Mouse (Mus musculus) heart, embryonic 12.5 days (tissue): ENCODE data around the gene Adgrf3. TPM values are rescaled to one million over a fixed set of nuclear protein-coding genes. Genes with fewer than 3 reads are reported as not detected.

Experiments used
- ATAC-seq: fragments of 200-750 bp; cut with Nextera tagmentation; 2 replicates; pipeline ENCODE4 v1.8.0; 2017; ENCODE audit warnings: moderate TSS enrichment, moderate library complexity; ENCODE audit not compliant: insufficient number of reproducible peaks, low FRiP score
- H3K27ac ChIP-seq: fragments of 300-500 bp; sonication (generic); 2 replicates; pipeline ENCODE4 v1.5.1; 2016; ENCODE audit warnings: mild to moderate bottlenecking, moderate library complexity; ENCODE audit not compliant: poor library complexity, severe bottlenecking
- H3K27me3 ChIP-seq: fragments of 300-500 bp; sonication (generic); replicated peaks from 2 replicates; pipeline ENCODE4 v1.6.1; 2016; ENCODE audit warnings: mild to moderate bottlenecking, moderate library complexity
- H3K36me3 ChIP-seq: fragments of 300-500 bp; sonication (generic); 2 replicates; pipeline ENCODE4 v1.6.1; 2016; ENCODE audit warnings: mild to moderate bottlenecking, moderate library complexity
- H3K4me1 ChIP-seq: fragments of 300-500 bp; sonication (generic); replicated peaks from 2 replicates; pipeline ENCODE4 v1.6.1; 2016; ENCODE audit warnings: mild to moderate bottlenecking
- H3K4me2 ChIP-seq: fragments of 300-500 bp; sonication (generic); 2 replicates; pipeline ENCODE4 v1.6.1; 2016; ENCODE audit warnings: mild to moderate bottlenecking, moderate library complexity
- H3K4me3 ChIP-seq: fragments of 300-500 bp; sonication (generic); 2 replicates; pipeline ENCODE4 v1.5.1; 2016; ENCODE audit warnings: mild to moderate bottlenecking
- H3K9ac ChIP-seq: fragments of 300-500 bp; sonication (generic); 2 replicates; pipeline ENCODE4 v1.6.1; 2016; ENCODE audit warnings: mild to moderate bottlenecking, moderate library complexity
- H3K9me3 ChIP-seq: fragments of 300-500 bp; sonication (generic); replicated peaks from 2 replicates; pipeline ENCODE4 v1.6.1; 2016; ENCODE audit warnings: mild to moderate bottlenecking, moderate library complexity
- WGBS: fragments of 180-500 bp; shearing (Covaris S2); methylation state at CpG from one replicate; pipeline ENCODE4 v1.1.7; 2016; 5-methylcytosine and 5-hydroxymethylcytosine counted together
- polyA plus RNA-seq: library from polyadenylated mRNA; unstranded; fragments of >200 nt; fragmentation: Nextera tagmentation; extraction: Ambion mirVana; gene quantifications from 2 replicates; pipeline ENCODE4 v1.2.1, GENCODE M21; 2016

Adgrf3 gene
- 0.37 TPM in 1 of 2 replicates, not detected in the other for polyA plus RNA-seq

DNA sequence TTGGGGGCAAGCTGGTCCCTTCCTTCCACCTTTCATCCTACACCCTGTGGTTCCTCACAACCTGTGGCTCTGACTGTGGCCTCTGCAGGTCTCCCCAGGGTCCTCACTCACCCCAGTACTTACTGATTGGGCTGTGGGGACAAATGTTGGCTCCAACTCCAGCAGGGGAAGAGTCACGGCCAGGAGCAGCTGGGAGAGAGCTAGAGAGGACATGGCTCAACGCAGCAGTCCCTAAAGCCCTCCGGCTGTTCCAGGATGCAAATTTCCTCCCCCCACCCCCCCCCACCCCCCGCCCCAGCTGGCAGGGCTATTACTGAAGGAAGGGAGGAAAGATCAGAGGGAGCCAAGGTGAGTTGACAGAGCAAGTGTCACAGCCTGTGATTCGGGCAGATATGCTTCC is at the start of gene Adgrf3:
Gene Adgrf3, minus strand, starts transcription at position 230 of the 400 bp plus-strand sequence.
- Histone ChIP-seq H3K27me3 (no peaks in the 10 kb centered on the region), H3K4me3 (no peak within 1 kb of the TSS), H3K27ac (no peak within 1 kb of the TSS), H3K9ac (no peak within 1 kb of the TSS), H3K4me2 (no peak within 1 kb of the TSS), H3K36me3 (no peaks in the 10 kb centered on the region), H3K9me3 (no peaks in the 10 kb centered on the region), H3K4me1 (peaks cover 14% of the 10 kb centered on the region)
- ATAC-seq, result no peak
- 31% methylated on average over 5 of the region's 5 CpGs for WGBS

DNA sequence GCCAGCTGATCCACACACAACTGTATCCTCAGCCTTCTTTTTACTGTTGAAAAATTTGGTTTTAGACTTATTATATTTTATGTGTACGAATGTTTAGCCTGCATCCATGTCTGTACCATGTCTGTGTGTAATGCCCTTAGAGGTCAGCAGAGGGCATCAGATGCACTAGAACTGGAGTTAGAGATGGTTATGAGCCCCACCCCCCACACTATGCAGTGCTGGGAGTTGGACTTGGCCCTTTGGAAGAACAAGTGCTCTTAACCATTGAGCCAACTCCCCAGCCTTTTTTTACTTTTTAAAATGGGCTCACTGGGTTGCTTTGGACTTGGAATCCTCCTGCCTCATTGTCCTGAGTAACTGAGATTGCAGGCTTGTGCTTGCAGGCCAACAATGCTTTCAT is 42.1 kb upstream of the Adgrf3 start:
- Histone ChIP-seq H3K9me3 (no peaks in the 10 kb centered on the region), H3K27me3 (no peaks in the 10 kb centered on the region), H3K27ac (no peak overlapping the region), H3K36me3 (peaks cover 28% of the 10 kb centered on the region), H3K4me3 (no peak overlapping the region), H3K4me2 (no peak overlapping the region), H3K9ac (no peak overlapping the region), H3K4me1 (peaks cover 30% of the 10 kb centered on the region)
- 93% methylated on average over 1 of the region's 1 CpGs for WGBS
- ATAC-seq, result no peak

DNA sequence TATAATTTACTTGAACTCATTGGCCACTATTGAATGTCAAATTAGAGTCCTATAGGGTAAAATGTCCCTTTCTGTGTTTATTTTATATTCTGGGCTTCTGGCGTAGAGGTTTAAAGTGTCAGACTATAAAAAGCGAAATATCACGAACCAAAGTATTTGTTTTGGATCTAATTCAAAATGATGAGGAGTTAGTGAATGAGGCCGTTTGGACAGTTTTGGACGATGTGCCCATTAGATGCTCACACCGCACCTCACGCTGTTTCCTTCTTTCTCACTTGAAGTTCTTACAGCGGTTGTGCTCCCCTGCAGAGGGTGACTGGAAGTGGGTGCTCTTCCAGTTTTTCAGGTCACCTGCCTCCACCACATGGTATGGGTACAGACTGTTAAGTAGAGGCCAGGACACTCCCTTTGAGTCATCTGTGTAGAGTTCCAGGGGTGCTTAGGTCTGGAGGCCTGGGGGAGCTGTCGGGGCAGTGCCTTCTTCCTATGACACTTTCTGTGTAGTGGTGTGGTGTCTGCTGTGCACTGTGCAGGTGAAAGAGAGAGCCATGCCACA is 40.4 kb upstream of the Adgrf3 start:
- H3K9ac ChIP-seq, result no peak overlapping the region
- H3K9me3 ChIP-seq, result no peaks in the 10 kb centered on the region
- H3K27ac ChIP-seq, result no peak overlapping the region
- H3K27me3 ChIP-seq, result no peaks in the 10 kb centered on the region
- peaks cover 40% of the 10 kb centered on the region for H3K4me1 ChIP-seq
- no peak for ATAC-seq
- 77% methylated on average over 9 of the region's 9 CpGs for WGBS
- H3K4me2 ChIP-seq, result no peak overlapping the region
- no peak overlapping the region for H3K4me3 ChIP-seq
- H3K36me3 ChIP-seq, result peaks cover 20% of the 10 kb centered on the region

DNA sequence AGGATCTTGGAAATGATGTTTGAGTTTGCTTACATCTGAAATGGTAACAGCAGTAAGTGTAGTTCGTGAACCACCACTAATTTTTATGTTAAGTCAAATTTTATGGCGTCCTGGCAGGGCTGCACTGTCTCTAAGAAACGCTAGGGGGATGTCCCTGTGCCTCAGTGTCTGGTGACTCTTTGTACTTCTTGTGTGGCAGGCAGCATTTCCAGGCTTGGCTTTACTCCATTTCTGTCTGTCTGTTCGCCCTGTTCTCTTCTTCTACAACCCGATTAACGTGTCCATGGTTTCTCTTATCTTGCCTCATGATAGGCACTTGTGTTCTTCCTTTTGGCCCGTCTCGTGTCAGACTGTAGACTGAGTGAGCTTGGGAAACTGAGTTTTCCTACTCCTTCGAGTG is 38.2 kb upstream of the Adgrf3 start:
- no peak overlapping the region for H3K9ac ChIP-seq
- no peaks in the 10 kb centered on the region for H3K27me3 ChIP-seq
- H3K4me2 ChIP-seq, result peak overlapping the region; percentile 34; the same call in 1 of the 2 replicates
- ATAC-seq, result no peak
- no peaks in the 10 kb centered on the region for H3K9me3 ChIP-seq
- H3K36me3 ChIP-seq, result peaks cover 7% of the 10 kb centered on the region
- H3K27ac ChIP-seq, result peak overlapping the region; percentile 23; the same call in 1 of the 2 replicates
- WGBS, result 30% methylated on average over 9 of the region's 9 CpGs
- H3K4me1 ChIP-seq, result peaks cover 42% of the 10 kb centered on the region
- H3K4me3 ChIP-seq, result no peak overlapping the region

DNA sequence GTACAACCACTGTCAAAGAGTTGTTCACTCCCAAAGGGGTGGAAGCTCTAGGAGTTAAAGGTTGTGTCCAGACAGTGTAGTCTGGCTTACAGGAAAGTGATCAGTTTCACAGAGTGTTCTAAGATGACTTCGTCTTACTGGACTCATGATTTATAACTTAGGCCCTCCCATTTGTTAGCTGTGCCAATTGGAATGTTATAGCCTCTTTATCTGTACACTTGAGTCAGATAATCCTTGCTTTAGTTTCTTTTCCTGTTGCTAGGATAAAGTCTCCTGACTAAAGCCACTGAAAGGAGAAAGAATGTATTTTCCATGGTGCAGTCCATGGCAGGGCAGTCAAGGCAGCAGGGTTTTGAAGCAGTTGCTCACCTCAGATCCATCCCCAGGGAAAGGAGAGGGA is 36.9 kb upstream of the Adgrf3 start:
- H3K9me3 ChIP-seq, result no peaks in the 10 kb centered on the region
- WGBS, result 13% methylated on average over 1 of the region's 1 CpGs
- H3K4me1 ChIP-seq, result peaks cover 42% of the 10 kb centered on the region
- no peak overlapping the region for H3K4me2 ChIP-seq
- H3K4me3 ChIP-seq, result no peak overlapping the region
- peaks cover 3% of the 10 kb centered on the region; the same call in 1 of the 2 replicates for H3K36me3 ChIP-seq
- peak overlapping the region; percentile 76 for H3K27ac ChIP-seq
- no peak for ATAC-seq
- H3K9ac ChIP-seq, result 0 out of 2 replicates have a peak overlapping the region, but pooled peaks have one; percentile 39
- H3K27me3 ChIP-seq, result no peaks in the 10 kb centered on the region

DNA sequence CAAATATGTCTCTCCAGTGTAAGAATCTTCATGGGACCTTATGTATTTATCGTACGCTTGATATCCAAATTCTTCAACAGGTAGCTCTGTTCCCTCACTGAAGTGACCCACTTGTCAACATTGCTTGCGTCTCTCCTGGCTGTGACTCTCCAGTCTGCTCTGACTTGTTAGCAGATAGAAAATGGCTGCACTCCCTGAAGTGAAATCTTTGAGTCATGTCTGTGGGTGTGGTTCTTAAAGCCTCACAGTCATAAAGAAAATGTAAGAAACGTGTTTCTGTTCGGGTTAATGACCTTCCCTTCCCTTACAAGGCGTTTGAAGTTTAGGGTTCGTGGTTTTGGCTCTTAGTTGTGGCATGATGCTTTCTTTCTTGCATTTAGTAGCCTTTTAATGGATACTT is 35.0 kb upstream of the Adgrf3 start:
- no peak overlapping the region for H3K9ac ChIP-seq
- no peaks in the 10 kb centered on the region for H3K9me3 ChIP-seq
- no peak overlapping the region for H3K27ac ChIP-seq
- no peak overlapping the region for H3K4me2 ChIP-seq
- ATAC-seq, result no peak
- WGBS, result 80% methylated on average over 7 of the region's 7 CpGs
- peaks cover 44% of the 10 kb centered on the region for H3K4me1 ChIP-seq
- 0 out of 2 replicates have a peak, but pooled peaks cover 2% of the 10 kb centered on the region for H3K36me3 ChIP-seq
- no peaks in the 10 kb centered on the region for H3K27me3 ChIP-seq
- no peak overlapping the region for H3K4me3 ChIP-seq

- Histone ChIP-seq H3K4me3 (no peak overlapping the region), H3K9me3 (no peaks in the 10 kb centered on the region), H3K36me3 (0 out of 2 replicates have a peak, but pooled peaks cover 2% of the 10 kb centered on the region), H3K27me3 (no peaks in the 10 kb centered on the region), H3K4me1 (peaks cover 39% of the 10 kb centered on the region), H3K27ac (no peak overlapping the region), H3K9ac (no peak overlapping the region), H3K4me2 (no peak overlapping the region)
- WGBS, result 88% methylated on average over 5 of the region's 5 CpGs
- ATAC-seq, result no peak
Observed at GRCm38 (mm10) chr5:30238533-30238932, 33.0 kb upstream of the Adgrf3 start.

DNA sequence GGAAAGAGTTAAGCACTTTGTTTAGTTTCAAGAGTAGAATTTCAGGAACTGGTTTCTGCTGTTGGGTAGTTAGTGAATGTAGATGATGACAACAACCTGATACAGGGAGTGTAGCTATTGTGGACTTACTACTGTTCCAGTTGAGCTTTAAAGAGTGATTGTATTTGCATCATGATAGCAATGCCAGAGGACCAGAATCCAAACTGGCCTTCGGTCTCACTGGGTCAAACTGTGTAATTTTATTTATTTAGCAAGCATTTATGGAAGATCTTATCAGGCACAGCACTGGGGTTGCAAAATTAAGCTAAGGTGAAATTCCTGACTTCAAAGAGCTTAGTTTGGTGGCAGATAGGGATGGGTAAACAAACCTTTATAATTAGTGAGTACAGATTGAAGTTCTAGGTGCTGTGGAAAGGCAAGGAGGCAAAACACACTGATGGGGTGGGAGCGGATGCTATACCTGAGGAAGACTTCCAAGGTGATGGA is 30.2 kb upstream of the Adgrf3 start:
- no peaks in the 10 kb centered on the region for H3K27me3 ChIP-seq
- H3K9me3 ChIP-seq, result no peaks in the 10 kb centered on the region
- H3K4me1 ChIP-seq, result peaks cover 22% of the 10 kb centered on the region
- no peak overlapping the region for H3K9ac ChIP-seq
- H3K4me2 ChIP-seq, result no peak overlapping the region
- peaks cover 6% of the 10 kb centered on the region; the same call in 1 of the 2 replicates for H3K36me3 ChIP-seq
- no peak overlapping the region for H3K27ac ChIP-seq
- ATAC-seq, result no peak
- H3K4me3 ChIP-seq, result no peak overlapping the region
- 85% methylated on average over 2 of the region's 2 CpGs for WGBS

DNA sequence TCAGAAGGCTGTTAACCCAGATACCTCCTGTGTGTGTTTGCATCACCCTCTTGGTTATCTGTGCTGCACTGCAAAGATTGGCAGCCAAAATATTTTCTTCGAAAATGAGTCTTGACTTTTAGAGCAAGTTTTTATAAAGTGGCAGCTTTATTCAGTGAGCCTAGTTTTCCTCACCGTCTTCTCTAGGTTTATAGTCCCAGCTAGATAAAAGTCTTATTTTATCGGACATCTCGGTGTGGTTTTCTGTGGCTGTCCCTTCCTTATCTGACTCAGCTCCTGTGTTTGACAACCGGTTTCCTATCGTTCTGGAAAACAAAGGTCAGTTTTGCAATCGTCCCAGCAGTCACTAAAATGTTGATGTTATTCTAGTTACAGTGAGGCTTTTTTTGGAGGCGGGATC is 28.5 kb upstream of the Adgrf3 start:
- H3K9ac ChIP-seq, result no peak overlapping the region
- no peak overlapping the region for H3K27ac ChIP-seq

DNA sequence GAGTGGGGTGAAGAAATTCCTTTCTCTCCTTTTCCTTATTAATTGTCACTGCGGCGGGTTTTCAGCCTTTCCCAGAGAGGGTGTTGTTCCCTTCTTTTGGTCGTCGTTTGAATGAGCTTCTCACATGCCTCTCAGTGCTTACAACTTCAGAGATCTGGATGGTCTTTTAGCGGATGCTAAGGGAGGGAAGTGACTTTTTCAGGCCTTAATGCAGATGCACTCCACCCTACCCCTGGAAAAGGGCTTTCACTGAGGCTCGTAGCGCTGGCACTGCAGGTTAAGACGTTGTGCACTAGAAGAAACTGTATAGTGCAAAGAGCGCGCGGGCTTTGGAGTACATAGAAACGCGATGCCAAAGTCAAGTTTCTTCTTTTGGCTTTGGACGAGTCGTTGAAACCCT is 27.5 kb upstream of the Adgrf3 start:
- Histone ChIP-seq H3K27me3 (no peaks in the 10 kb centered on the region), H3K27ac (peak overlapping the region; percentile 93), H3K4me2 (peak overlapping the region; percentile 77), H3K9me3 (no peaks in the 10 kb centered on the region), H3K36me3 (peaks cover 10% of the 10 kb centered on the region), H3K9ac (peak overlapping the region; percentile 86), H3K4me3 (peak overlapping the region; percentile 82), H3K4me1 (peaks cover 20% of the 10 kb centered on the region)
- 2% methylated on average over 15 of the region's 15 CpGs for WGBS
- no peak for ATAC-seq

More for the DNA sequence above, 28.5 kb upstream of the Adgrf3 start:
- 22% methylated on average over 8 of the region's 8 CpGs for WGBS
- peak overlapping the region; percentile 77 for H3K4me2 ChIP-seq
- H3K4me1 ChIP-seq, result peaks cover 20% of the 10 kb centered on the region
- H3K27me3 ChIP-seq, result no peaks in the 10 kb centered on the region
- ATAC-seq, result no peak
- H3K4me3 ChIP-seq, result peak overlapping the region; percentile 82
- no peaks in the 10 kb centered on the region for H3K9me3 ChIP-seq
- peaks cover 12% of the 10 kb centered on the region for H3K36me3 ChIP-seq

GRCm38 (mm10) chr5:30232271-30232971 is 26.9 kb upstream of the Adgrf3 start, which contains the start of gene Selenoi:
Selenoi (plus strand) TSS chr5:30232581.
- H3K36me3 ChIP-seq, result peaks cover 10% of the 10 kb centered on the region
- peaks cover 20% of the 10 kb centered on the region for H3K4me1 ChIP-seq
- no peaks in the 10 kb centered on the region for H3K9me3 ChIP-seq
- H3K4me2 ChIP-seq, result peak within 1 kb of the TSS; percentile 77
- peak within 1 kb of the TSS; percentile 82 for H3K4me3 ChIP-seq
- H3K9ac ChIP-seq, result peak within 1 kb of the TSS; percentile 86
- peak within 1 kb of the TSS; percentile 93 for H3K27ac ChIP-seq
- ATAC-seq, result peak; percentile 100
- WGBS, result 3% methylated on average over 62 of the region's 71 CpGs
- no peaks in the 10 kb centered on the region for H3K27me3 ChIP-seq
